Mouse (Mus musculus): ENCODE measurements around the gene Gm45837.

DNA sequence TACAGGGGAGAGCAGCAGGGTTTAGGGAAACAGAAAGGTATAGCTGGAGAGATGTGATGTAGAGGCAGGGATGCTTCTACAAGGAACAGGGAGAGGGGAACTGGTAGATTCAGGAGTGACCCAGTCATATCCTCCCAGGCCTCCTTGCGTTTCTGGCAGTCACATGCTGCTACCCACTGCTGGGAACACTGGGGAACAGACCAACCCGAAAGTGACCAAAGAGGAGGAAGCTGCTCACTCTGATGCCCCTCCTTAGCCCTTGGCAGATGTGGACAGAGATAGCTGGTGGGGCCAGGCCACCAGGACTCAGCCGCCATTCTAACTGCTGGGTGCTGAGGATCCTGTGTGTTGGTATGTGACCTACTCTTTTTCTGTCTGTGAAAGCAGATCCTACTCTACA lies 26.9 kb upstream of the Gm45837 start:
- no peak for TF ChIP-seq CHD2 (IDR thresholded peaks at IDR 0.05; ENCODE audit: low read depth, low read length)
- TF ChIP-seq ZNF384 (IDR thresholded peaks at IDR 0.05; ENCODE audit: low read depth, low read length) = no peak

Data from ES-E14 (cell line).